Mouse (Mus musculus) neutrophil, adult 5-6 weeks (primary cell): ENCODE data around the gene Irx2. TPM values are rescaled to one million over a fixed set of nuclear protein-coding genes. Genes with fewer than 3 reads are reported as not detected.

Experiments
- ATAC-seq: fragments of 151-379, 151-347 bp; 2 replicates; pipeline ENCODE4 v1.8.0; 2017; ENCODE audit warnings: mild to moderate bottlenecking, moderate TSS enrichment; ENCODE audit not compliant: insufficient number of reproducible peaks, poor library complexity, low FRiP score, severe bottlenecking; ENCODE audit errors: extremely low read depth
- total RNA-seq: library from RNA; stranded (forward); fragments of 200-1000 nt; gene quantifications from 2 replicates; pipeline ENCODE4 v1.2.3, GENCODE M21; 2017

The Irx2 gene
- not detected in 2 replicates for total RNA-seq

DNA sequence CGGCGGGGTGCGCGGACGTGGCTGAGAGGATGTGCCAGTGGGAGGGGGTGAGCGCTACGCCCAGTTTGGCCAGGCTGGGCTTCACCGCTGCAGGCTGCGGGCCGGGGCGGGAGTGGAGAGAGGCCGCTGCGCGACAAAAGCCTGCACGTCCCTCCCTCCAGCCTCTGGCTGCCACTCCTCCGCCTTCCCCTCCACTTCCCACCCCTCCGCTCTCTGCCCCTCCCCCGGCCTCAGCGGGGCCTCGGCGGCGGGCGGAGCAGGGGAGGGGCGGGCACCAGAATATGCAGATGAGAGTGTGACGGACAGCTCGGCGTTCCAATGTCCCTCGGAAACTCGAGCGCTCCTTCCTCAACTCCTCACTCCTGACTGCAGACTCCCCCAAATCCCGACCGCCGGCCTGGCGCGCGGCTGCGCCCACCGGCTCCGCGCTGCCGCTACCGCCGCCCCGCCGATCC, at the start of gene Irx2:
Gene Irx2, plus strand, starts transcription at position 359 of the 455 bp plus-strand sequence.
- ATAC-seq = no peak

DNA sequence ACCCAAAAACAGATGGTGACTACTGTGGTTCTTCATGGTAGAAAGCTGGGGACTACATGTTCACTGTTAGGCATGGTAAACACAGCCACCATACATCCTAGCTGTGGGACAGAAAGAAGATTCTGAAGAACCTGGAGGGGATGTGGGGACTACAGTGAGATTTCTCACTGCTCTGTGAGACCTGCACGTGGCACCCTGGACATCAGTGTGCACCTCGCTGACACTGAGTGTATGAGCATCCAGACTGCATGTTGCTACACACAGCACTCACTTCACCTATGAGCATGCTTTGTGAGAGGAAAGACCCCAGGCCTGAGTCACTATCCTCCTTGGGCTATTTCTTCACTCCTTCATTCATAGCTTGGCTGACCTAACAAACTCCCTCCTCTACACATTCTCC, 47.3 kb upstream of the Irx2 start:
- no peak for ATAC-seq

DNA sequence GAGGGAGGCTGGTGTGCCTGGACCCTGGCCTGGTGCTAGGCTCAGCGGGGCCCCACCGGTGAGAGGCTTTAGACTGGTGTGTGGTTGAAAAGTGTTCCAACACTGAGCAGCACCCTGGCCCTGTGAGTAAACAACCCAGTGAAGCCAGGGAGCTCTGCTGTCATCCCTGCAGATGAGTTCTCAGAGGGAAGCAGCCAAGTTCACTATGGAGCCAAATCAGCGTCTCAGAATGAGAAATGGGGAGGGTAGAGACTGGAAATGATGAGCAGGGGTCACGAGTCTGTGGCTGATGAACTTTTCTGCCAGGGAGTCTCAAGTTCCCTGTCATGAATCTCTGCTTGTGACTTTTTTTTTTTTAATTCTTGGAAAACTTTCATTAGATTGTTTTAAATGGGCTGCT, 36.1 kb upstream of the Irx2 start:
- ATAC-seq = no peak

- ATAC-seq = no peak
Measured at GRCm38 (mm10) chr13:72593310-72593709, 35.3 kb upstream of the Irx2 start.

- ATAC-seq = no peak
Measured at GRCm38 (mm10) chr13:72593710-72594111, 34.9 kb upstream of the Irx2 start.

GRCm38 (mm10) chr13:72599254-72599653, 29.4 kb upstream of the Irx2 start:
- ATAC-seq = no peak

DNA sequence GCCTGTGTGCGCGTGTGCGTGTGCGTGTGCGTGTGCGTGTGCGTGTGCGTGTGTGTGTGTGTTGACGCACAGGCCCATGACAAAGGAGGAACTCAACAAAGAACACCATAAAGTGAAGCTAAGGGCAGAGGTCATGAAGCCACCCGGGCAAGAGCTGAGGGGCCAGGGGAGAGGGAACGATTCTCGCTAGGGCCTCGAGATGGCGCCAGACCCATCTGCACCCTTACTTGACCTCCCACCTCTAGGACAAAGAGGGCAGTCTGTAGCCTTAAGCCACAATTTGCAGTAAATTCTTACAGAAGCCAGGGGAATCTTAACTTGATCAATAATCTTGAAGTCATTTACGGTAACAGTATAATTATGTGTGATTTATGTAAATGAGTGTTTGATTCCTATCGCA, 19.9 kb upstream of the Irx2 start:
- no peak for ATAC-seq

- ATAC-seq = no peak
Measured at GRCm38 (mm10) chr13:72610277-72610676, 18.3 kb upstream of the Irx2 start.

GRCm38 (mm10) chr13:72623926-72624846, 4.4 kb upstream of the Irx2 start:
- ATAC-seq = no peak

GRCm38 (mm10) chr13:72624847-72625170, 3.8 kb upstream of the Irx2 start:
- no peak for ATAC-seq

- ATAC-seq = no peak
Measured at GRCm38 (mm10) chr13:72625236-72625950, 3.2 kb upstream of the Irx2 start.

DNA sequence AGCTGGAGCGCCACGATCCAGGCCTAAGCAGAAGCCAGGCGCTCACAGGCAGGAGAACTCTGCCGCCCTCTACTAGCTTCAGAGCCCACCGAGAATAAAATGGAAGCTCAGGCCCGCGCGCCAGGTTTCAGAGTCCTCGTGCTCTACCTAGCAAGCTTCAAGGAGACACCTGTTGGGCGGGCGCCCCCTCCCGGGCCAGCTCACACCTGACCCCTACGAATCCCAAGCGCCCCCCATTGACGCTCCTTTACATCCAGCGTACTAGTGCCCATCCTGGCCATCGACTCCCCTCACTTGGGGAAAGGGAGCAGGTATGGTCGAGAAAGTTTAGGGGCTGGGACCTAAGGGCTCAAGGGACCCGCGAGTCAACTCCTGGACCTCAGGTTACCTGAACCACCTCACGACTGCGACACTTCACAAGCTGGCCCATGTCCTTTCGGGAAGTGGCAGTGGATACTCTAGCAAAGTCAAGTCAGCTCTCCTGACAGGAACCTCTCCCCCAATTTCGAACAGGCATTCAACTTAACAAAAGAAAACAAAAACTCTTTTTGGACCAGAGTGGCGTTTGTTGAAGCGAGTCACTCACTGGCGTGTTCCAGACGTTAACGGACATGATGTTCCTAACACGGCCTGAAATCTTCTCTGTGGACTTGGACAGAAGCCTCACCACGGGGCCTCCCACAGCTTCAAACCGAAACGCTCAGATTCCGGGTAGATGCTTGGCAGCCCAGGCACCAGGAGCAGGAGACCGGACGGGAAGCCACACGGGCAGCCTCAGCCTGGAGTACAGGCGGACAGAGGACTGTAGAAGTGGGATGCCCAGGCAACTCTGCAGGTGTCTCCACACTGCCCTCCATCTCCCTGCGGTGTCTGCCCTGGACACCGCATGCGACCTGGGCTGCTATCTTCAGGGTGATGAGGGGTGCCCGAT, 964 bp upstream of the Irx2 start:
- peak; percentile 7; the same call in 1 of the 2 replicates for ATAC-seq

DNA sequence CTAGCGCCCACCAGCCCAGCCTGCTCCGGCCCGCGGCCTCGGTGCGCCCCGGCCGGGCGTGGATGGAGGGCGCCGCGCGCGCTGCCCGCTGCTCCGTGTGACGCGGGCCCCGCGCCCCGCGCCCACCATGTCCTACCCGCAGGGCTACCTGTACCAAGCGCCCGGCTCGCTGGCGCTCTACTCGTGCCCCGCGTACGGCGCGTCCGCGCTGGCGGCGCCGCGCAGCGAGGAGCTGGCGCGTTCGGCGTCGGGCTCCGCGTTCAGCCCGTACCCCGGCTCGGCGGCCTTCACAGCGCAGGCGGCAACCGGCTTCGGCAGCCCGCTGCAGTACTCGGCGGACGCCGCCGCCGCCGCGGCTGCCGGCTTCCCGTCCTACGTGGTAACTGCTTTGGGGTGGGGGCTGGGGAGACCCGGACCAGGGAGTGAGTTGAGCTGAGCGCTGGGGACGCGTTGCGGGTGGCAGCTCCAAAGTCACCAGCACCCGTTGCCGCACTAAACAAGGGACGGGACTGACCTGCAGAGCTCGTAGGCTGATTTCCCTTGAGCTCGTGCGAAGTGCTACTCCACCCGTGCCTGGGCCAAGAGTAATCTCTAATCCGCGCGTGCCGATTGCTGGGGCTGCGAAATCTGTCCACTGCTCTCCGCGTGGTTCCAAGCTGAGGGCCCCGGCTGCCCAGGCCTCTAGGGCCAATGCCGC, 463 bp downstream of the Irx2 start:
- no peak for ATAC-seq

DNA sequence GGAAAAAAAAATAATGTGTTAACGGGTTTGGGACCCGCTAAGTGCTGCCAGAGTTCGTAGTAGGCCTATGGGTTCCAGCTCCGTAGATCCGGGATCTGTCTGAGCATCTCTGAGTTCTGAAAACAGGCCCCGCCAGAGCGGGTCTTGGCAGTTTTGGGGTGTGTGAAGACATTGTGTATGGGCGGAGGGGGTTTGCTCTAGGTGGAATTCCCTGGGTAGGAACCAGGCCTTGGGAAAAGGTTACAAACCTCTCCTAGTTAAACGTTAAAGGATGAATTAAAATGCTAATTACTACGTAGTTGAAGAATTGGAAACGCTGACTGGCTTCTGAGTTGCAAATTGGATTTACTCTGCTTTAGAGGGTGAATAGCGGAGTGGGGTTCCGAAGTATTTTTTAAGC, 1.2 kb downstream of the Irx2 start:
- no peak for ATAC-seq

DNA sequence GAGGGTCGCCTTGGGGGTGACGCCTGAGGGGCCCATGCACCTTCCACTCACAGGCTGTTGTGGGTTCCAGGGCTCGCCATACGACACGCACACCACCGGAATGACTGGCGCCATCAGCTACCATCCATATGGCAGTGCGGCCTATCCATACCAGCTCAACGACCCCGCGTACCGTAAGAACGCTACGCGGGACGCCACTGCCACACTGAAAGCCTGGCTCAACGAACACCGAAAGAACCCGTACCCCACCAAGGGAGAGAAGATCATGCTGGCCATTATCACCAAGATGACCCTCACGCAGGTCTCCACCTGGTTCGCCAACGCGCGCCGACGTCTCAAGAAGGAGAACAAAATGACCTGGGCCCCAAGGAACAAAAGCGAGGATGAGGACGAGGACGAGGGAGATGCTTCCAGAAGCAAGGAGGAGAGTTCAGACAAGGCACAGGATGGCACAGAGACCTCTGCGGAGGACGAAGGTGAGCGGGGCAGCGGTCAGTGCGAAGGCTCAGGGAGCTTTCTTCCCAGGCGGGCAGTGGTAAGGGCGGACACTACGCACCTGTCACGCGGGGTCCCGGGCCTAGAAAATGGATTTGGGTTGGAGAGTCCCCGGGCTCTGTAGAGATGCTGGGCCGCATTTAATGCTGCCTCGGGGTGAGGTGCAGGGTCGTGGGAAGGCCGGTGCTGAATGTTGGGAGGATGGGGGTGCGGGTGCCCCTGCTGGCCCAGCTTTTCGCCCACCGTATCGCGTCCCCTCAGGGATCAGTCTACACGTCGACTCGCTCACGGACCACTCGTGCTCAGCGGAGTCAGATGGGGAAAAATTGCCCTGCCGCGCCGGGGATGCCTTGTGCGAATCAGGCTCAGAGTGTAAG, 2.1 kb downstream of the Irx2 start:
- no peak for ATAC-seq

GRCm38 (mm10) chr13:72631373-72632021, 2.9 kb downstream of the Irx2 start:
- no peak for ATAC-seq

DNA sequence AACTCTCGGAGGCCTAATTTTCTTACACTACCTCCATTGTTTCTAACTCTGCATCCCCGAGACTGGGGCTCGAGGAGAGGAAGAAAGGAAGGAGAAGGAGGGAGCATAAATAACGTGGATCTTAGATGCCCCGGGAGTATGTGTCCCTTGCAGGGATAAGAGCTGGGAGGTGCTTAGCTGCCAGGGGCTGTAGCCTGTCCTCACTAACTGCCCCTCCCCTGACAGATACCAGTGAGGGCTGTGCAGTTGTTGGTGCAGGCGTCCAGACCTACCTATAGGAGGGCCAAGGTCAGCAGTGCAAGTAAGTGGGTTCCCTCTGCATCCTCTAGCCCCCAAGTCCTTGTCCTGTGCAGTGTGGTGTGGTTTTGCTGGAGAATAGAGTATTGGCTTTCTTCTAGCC, 3.7 kb downstream of the Irx2 start:
- ATAC-seq = no peak
